Mouse (Mus musculus) G1E (cell line): ENCODE measurements around the gene Col12a1. TPM values are rescaled to one million over a fixed set of nuclear protein-coding genes. Genes with fewer than 3 reads are reported as not detected.

Experiments used
- ATAC-seq: 2 replicates; pipeline ENCODE4 v1.8.0; 2016; ENCODE audit warnings: mild to moderate bottlenecking; ENCODE audit not compliant: insufficient number of reproducible peaks, poor library complexity, low FRiP score, severe bottlenecking; ENCODE audit errors: extremely low read depth
- DNase-seq: peaks from one replicate; pipeline ENCODE4 v3.0.0; 2012; ENCODE audit warnings: low spot score
- H3K27me3 ChIP-seq: 2 replicates; pipeline ENCODE4 v1.6.1; 2012; ENCODE audit warnings: mild to moderate bottlenecking, low read length, inconsistent platforms; ENCODE audit not compliant: insufficient read depth
- H3K36me3 ChIP-seq: replicated peaks from 2 replicates; pipeline ENCODE3; 2012; ENCODE audit warnings: mild to moderate bottlenecking, inconsistent platforms
- H3K4me1 ChIP-seq: 2 replicates; pipeline ENCODE4 v1.6.1; 2012; ENCODE audit warnings: low read depth, low read length, inconsistent platforms, mixed read lengths; ENCODE audit not compliant: insufficient read depth
- H3K4me3 ChIP-seq: 2 replicates; pipeline ENCODE4 v1.5.1; 2012; ENCODE audit warnings: low read depth, mild to moderate bottlenecking, inconsistent platforms, low read length, moderate library complexity, mixed read lengths
- H3K9me3 ChIP-seq: replicated peaks from 2 replicates; pipeline ENCODE4 v1.6.1; 2012; ENCODE audit warnings: inconsistent platforms
- CTCF ChIP-seq: IDR thresholded peaks from 2 replicates; pipeline ENCODE4 v1.5.1; 2012; ENCODE audit warnings: low read depth, low read length, inconsistent platforms, mixed read lengths
- GATA1 ChIP-seq: IDR thresholded peaks from 2 replicates; pipeline ENCODE4 v1.6.1; 2012; ENCODE audit warnings: borderline replicate concordance, low read length, inconsistent platforms, mixed read lengths
- GATA2 ChIP-seq: IDR thresholded peaks from 2 replicates; pipeline ENCODE4 v1.6.1; 2012; ENCODE audit warnings: low read depth, low read length, inconsistent platforms, borderline replicate concordance
- POLR2AphosphoS5 ChIP-seq: IDR thresholded peaks from 2 replicates; pipeline ENCODE4 v1.6.1; 2012; ENCODE audit warnings: low read depth, low read length, inconsistent platforms; ENCODE audit not compliant: insufficient replicate concordance
- TAL1 ChIP-seq: conservative IDR thresholded peaks from 2 replicates; pipeline ENCODE4 v1.6.1; 2012; ENCODE audit warnings: low read depth, low read length, inconsistent platforms, mixed read lengths
- polyA plus RNA-seq: library from polyadenylated mRNA; stranded (reverse); fragments of >175 nt; gene quantifications from 2 replicates; pipeline ENCODE4 v1.2.3, GENCODE M21; 2012
- total RNA-seq, 2 experiments: library from RNA; stranded (forward) in 1 of 2; stranded (reverse) in 1 of 2; fragments of 200-1000 nt in 1 of 2; fragments of >200 nt in 1 of 2; fragmentation: Nextera tagmentation in 1 of 2; gene quantifications; 2 replicates each; pipeline ENCODE4 v1.2.3; 2014 to 2017

The Col12a1 gene
- total and polyA plus RNA-seq, 3 experiments: 0.08 to 0.45 (median 0.33) TPM

- Histone ChIP-seq H3K27me3 (peaks cover 28% of the 10 kb centered on the region), H3K4me3 (no peak overlapping the region), H3K4me1 (no peaks in the 10 kb centered on the region), H3K9me3 (no peaks in the 10 kb centered on the region), H3K36me3 (no peaks in the 10 kb centered on the region)
- TF ChIP-seq GATA2 (no peak), TAL1 (no peak), GATA1 (no peak), CTCF (no peak), POLR2AphosphoS5 (no peak)
- ATAC-seq (no peak), DNase-seq (no peak)
Observed at GRCm38 (mm10) chr9:79721056-79721455, 2.4 kb upstream of the Col12a1 start.

- H3K27me3 ChIP-seq: peaks cover 30% of the 10 kb centered on the region
Observed at GRCm38 (mm10) chr9:79720143-79720542, 1.5 kb upstream of the Col12a1 start.

GRCm38 (mm10) chr9:79719451-79719850 is 820 bp upstream of the Col12a1 start:
- no peak overlapping the region for H3K4me3 ChIP-seq
- H3K27me3 ChIP-seq: peaks cover 32% of the 10 kb centered on the region
- no peaks in the 10 kb centered on the region for H3K4me1 ChIP-seq
- H3K9me3 ChIP-seq: no peaks in the 10 kb centered on the region
- TF ChIP-seq POLR2AphosphoS5 (no peak), GATA1 (no peak), GATA2 (no peak), TAL1 (no peak), CTCF (no peak)
- H3K36me3 ChIP-seq: no peaks in the 10 kb centered on the region
- DNase-seq (no peak), ATAC-seq (no peak)

More at GRCm38 (mm10) chr9:79720143-79720542, 1.5 kb upstream of the Col12a1 start:
- H3K4me3 ChIP-seq: no peak overlapping the region
- TF ChIP-seq TAL1 (no peak), GATA1 (no peak), GATA2 (no peak), CTCF (no peak), POLR2AphosphoS5 (no peak)
- no peaks in the 10 kb centered on the region for H3K9me3 ChIP-seq
- no peaks in the 10 kb centered on the region for H3K36me3 ChIP-seq
- DNase-seq (no peak), ATAC-seq (no peak)
- H3K4me1 ChIP-seq: no peaks in the 10 kb centered on the region

- TF ChIP-seq POLR2AphosphoS5 (no peak), CTCF (no peak), GATA1 (no peak), TAL1 (no peak), GATA2 (no peak)
- no peak for DNase-seq
- H3K27me3 ChIP-seq: peaks cover 33% of the 10 kb centered on the region
Observed at GRCm38 (mm10) chr9:79717836-79718475, 675 bp downstream of the Col12a1 start.

GRCm38 (mm10) chr9:79716909-79717835 is 1.5 kb downstream of the Col12a1 start:
- ATAC-seq (no peak), DNase-seq (no peak)
- H3K36me3 ChIP-seq: no peaks in the 10 kb centered on the region
- H3K4me3 ChIP-seq: no peak overlapping the region
- TF ChIP-seq TAL1 (no peak), GATA1 (no peak)
- H3K4me1 ChIP-seq: no peaks in the 10 kb centered on the region
- H3K9me3 ChIP-seq: no peaks in the 10 kb centered on the region
- peaks cover 33% of the 10 kb centered on the region for H3K27me3 ChIP-seq

More at GRCm38 (mm10) chr9:79717836-79718475, 675 bp downstream of the Col12a1 start:
- Histone ChIP-seq H3K9me3 (no peaks in the 10 kb centered on the region), H3K36me3 (no peaks in the 10 kb centered on the region), H3K4me3 (no peak overlapping the region), H3K4me1 (no peaks in the 10 kb centered on the region)
- no peak for ATAC-seq

- no peak overlapping the region for H3K4me3 ChIP-seq
- H3K4me1 ChIP-seq: no peaks in the 10 kb centered on the region
- DNase-seq: no peak
- TF ChIP-seq TAL1 (no peak), GATA1 (no peak), CTCF (no peak), GATA2 (no peak), POLR2AphosphoS5 (no peak)
- H3K27me3 ChIP-seq: peaks cover 33% of the 10 kb centered on the region
- H3K9me3 ChIP-seq: no peaks in the 10 kb centered on the region
- ATAC-seq: no peak
- no peaks in the 10 kb centered on the region for H3K36me3 ChIP-seq
Observed at GRCm38 (mm10) chr9:79716496-79716895, 2.1 kb downstream of the Col12a1 start.
